Mouse (Mus musculus): ENCODE measurements at regions not wholly inside any gene's neighbourhood (a gene's known extent, or its start where the extent isn't known, plus 50 kb on each side); places are given as distances from the start of the nearest gene placed in this dataset.

- TF ChIP-seq CTCF (IDR thresholded peaks at IDR 0.05): no peak
- TF ChIP-seq POLR2A (IDR thresholded peaks at IDR 0.05; ENCODE audit: insufficient read depth, low read depth, low read length): no peak
- TF ChIP-seq EP300 (IDR thresholded peaks at IDR 0.05; ENCODE audit: insufficient read depth, low read depth, low read length): no peak
Measured at GRCm38 (mm10) chr8:33115271-33116236, 313.0 kb upstream of the 5930422O12Rik start.
